Mouse (Mus musculus) G1E (cell line): ENCODE measurements around the gene Slc2a13.

Experiments used
- CTCF ChIP-seq: IDR thresholded peaks from 2 replicates; pipeline ENCODE4 v1.5.1; 2012; ENCODE audit warnings: low read depth, low read length, inconsistent platforms, mixed read lengths
- GATA1 ChIP-seq: IDR thresholded peaks from 2 replicates; pipeline ENCODE4 v1.6.1; 2012; ENCODE audit warnings: borderline replicate concordance, low read length, inconsistent platforms, mixed read lengths
- TAL1 ChIP-seq: conservative IDR thresholded peaks from 2 replicates; pipeline ENCODE4 v1.6.1; 2012; ENCODE audit warnings: low read depth, low read length, inconsistent platforms, mixed read lengths

- TF ChIP-seq CTCF (no peak), TAL1 (no peak), GATA1 (no peak)
Observed at GRCm38 (mm10) chr15:91461940-91462339, 111.1 kb downstream of the Slc2a13 start.
